Mouse (Mus musculus) megakaryocyte-erythroid progenitor cell, adult 5-6 weeks (primary cell): ENCODE data around the gene Sec23b. TPM values are rescaled to one million over a fixed set of nuclear protein-coding genes. Genes with fewer than 3 reads are reported as not detected.

Source experiments
- ATAC-seq: replicated peaks from 2 replicates; pipeline ENCODE4 v1.8.0; 2016; ENCODE audit warnings: mild to moderate bottlenecking, inconsistent platforms; ENCODE audit not compliant: severe bottlenecking, poor library complexity, low FRiP score, low TSS enrichment
- total RNA-seq, 2 experiments: library from RNA; stranded (forward) in 1 of 2; stranded (reverse) in 1 of 2; fragments of 200-1000, 215-1000 nt in 1 of 2; fragments of >200 nt in 1 of 2; fragmentation: Nextera tagmentation in 1 of 2; gene quantifications; 2 replicates each; pipeline ENCODE4 v1.2.3; 2014 to 2017

Gene Sec23b
- total RNA-seq, 2 experiments from 2014 or later = 53.0 to 78.6 TPM

DNA sequence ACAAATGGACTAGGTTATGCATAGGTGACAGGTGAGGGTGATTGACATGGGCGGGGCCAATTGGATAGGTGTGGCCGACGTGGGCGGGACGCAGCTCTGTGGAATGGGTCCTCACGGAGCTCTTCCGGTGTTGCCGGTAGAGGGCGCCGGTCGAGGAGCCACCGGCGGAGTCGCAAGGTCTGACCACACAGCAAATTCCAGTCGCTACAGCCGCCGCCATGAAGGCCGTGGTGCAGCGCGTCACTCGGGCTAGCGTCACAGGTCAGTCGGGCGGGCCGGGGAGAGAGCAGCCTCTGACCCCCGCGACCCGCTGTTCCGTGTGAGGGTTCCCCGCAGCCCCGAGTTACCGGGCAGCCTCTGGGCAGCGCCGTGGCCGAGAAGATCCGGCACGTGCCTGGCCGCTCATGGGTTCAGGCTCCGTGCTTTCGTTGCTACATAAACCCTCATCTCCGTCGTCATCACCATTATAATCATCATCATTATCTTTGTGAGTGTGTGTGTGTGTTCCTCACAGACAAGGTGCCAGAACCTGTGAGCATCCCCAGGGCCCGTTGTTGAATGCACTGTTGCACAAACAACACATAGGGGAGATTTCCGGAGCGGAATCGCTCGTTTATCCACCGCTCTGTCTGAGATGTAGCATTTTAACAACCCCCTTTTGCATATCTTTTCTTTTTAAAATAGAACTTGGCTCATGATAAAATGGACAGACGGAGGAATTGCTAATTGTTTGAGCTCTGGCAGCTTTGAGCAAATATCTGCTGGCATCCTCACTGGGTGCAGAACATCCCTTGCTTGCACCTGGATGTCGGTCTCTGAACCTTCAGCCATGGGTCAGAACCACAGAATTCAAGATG lies 44.0 kb downstream of the Sec23b start, which contains the start of gene Dtd1:
Dtd1 (plus strand) TSS at position 67 of the 857 bp plus-strand sequence.
- ATAC-seq = peak; percentile 97

DNA sequence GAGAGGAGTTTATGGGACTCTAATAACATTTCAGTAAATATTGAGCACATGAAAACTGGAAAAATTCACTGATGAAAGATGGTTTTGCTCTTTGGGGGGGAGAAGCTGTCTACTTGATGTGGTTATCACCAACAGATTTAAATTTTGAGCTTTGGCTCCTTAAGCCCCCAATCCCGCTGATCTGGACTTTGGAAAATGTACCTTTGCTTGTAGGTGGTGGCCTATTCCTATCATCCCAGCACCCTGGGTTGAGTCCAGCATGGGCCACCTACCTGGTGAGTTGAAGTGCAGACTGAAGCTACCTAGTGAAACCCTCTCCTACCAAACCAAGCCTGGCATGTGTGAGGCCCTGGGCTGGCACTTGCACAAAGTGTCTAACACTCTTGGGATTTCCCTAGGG lies 45.5 kb downstream of the Sec23b start:
- ATAC-seq = no peak

DNA sequence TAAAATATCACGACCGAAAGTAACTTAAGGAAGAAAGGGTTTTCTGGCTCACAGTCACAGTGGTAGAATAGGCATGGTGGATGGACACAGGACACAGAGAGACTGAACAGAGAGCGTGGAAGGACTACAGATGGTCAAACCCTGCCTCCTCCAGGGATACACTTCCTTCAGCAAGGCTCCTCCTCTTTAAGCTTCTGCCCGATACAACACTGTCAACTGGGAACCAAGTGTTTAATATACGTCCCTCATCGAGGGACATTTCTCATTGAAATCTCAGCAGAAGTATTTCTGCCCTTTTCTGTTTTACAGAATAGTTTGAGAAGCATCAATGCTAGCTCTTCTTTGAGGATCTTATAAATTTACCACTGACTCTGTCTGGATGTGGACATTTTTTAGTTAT lies 57.9 kb downstream of the Sec23b start:
- ATAC-seq = no peak

DNA sequence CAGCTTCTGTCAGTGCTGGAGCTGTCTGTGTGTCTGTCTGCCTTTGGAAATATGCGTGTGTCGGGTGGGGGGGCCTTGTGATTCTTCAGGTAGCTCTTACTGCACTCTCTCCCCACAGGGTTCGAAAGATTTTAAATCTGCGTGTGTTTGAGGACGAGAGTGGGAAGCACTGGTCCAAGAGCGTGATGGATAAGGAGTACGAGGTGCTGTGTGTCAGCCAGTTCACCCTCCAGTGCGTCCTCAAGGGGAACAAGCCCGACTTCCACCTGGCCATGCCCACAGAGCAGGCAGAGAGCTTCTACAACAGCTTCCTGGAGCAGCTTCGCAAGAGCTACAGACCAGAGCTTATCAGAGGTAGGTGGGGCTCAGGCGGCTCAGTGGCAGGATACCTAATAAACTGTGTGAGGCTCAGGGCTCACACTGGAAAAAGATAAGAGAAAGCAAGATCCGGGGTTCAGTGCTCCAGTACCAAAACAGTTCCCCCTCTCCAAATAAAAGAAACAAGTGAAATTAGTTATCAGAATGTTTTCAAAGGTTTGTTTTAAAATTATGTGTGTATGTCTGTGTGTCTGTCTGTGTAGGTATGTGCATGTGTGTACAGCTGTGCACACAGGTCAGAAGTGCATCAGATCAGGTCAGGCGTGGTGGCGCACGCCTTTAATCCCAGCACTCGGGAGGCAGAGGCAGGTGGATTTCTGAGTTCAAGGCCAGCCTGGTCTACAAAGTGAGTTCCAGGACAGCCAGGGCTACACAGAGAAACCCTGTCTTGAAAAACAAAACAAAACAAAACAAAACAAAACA lies 61.2 kb downstream of the Sec23b start:
- ATAC-seq = peak; percentile 95

DNA sequence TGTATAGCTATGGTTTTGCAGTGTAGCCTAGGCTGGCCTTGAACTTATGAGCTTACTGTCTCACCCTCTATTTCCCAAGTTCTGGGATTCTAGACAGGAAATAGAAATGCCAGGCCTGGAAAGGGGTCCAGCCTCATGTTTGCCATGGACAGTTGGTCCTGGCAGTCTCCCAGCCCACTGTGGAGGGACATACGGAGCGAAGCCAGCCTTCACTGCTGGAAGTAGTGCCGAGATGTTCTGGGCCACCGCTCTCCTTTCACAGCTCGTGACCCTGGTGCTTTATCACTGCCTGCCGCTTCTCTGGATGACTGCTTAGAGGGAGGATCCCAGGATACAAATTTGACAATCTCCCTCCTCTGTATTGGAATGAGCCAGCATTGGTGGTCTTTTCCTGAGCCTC lies 65.5 kb downstream of the Sec23b start:
- no peak for ATAC-seq

DNA sequence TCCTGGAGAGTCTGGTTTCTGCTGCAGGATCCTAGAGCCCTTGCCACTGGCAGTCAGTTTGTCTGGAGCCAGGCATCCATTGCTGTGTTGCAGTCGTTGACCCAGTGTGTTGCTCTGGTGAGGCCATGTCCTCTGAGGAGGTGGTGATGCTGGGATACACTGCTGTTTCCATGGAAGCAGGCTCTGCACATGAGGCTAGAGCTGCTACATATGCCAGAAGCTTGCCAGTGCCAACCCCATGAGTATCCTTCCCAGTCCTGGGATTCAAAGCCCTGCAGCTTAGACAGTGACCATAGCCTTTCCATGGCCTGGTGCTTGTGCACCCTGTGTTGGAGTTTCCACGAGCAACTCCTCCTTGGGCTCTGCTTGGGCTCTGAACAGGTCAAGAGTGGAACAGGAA lies 77.5 kb downstream of the Sec23b start:
- no peak for ATAC-seq

DNA sequence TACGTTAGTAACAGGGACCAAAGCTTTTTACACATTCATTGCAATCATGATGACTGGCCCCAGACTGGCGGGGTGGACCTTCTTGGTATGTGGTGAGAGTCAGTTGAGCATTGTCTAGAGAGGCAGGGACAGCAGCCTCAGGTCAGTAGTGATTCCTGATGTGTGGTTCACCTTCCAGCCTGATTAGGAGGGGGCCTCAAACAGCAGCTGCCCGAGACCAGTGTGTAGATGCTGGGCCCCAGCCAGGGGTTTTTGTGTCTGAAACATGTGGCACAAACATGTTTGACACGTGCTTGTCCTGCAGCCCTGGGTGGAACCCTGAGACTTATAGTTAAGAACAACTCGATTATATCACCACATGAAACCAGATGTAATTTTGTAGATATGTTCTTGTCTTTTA lies 78.2 kb downstream of the Sec23b start:
- ATAC-seq = no peak

DNA sequence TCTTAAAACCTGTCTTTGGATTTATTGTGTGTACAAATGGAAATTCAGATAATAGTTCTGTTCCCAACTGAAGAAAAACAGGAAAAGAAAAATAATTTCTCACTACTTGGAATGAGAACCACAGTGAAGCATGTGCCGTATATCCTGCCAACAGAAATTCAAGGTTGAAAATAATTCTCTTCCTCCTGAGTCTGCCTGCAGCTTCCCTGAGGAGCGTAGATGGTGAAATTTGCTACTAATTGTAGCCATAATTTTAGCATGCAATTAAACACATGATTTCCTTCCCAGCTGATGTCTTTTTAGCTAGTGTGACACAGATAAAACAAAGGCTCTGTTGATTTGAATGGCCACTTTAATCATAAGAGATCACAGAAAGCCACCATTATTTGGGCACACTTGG lies 78.7 kb downstream of the Sec23b start:
- ATAC-seq = no peak

DNA sequence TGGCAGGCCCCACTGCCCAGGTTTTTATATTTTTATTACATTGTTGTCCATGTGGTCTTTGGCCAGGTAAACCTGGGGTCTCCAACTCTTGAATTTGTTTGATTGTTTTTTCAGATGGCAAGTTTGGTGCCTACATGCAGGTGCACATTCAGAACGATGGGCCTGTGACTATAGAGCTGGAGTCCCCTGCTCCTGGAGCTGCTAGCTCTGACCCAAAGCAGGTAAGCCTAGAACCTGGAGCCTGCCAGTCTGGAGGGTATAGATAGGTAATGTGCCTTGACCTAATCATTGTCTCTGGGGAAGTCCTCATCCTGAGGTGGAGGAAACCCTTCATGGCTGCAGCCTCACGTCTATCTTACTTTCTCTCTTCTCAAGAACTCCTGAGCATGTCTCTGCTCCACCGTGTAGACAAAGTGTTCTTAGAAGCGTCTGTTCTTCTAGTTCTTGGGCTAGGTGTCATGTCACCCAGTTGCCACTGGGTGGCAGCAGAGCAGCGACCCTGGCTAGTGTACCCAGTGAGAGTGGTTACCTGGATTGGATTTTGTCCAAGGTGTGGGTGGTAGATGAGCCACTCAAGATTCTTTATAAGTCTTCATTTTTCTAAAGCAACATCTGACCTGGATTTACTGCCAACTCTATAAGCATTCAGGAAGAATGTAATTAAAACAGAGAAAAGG lies 79.8 kb downstream of the Sec23b start:
- peak; percentile 82 for ATAC-seq

DNA sequence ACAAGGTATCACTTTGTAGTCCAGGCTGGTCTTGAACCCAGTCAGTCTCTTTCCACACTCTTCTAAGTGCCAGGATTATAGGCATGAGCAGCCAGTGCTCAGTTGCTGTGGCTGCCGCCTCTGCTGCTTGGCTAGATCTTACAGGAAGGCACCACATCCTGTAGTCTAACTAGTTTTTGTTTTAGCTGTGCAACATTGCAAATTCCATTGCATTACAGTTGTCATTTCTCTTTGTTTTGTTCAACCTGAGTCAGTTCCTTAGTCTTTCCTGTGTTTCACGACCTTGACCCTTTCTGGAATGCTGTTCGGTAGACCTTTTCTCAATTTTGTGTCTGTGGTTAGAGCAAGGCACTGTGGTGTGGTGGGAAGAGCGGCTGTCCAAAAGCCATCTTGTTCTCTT lies 81.2 kb downstream of the Sec23b start:
- ATAC-seq = no peak

DNA sequence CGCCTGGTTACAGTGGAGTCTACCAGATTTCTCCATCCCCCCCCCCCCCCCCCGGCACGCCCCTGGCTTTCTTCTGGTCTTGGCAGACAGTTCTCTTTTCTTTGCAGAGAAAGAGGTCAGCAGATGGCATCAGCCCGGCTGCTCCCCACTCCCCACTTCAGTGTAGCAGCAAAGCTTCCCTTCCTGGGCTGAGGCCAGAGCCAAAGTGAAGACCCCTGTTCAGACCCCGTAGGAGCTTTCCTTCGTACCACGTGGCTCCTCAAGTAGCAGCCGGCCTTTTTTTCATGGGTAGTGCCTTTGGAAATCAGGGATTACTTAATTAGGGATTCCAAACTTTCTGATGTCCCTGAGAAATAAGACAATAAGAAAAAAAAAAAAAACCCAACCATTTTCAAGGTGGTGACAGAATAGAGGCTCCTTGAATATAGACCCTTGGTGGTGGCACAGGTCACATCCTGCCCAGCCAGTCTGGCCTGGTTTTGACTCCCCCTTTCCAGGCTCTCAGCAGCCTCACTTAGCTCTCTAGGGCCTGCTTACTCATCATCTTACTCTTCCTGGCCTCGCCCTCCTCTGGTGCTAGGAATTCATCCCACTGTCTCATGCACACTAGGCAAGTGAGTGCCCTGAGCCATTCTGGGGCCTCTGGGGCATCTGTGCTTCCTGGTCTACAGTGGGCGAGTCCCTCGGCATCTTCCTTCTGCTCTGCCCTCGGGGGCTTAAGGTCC lies 81.8 kb downstream of the Sec23b start:
- ATAC-seq = no peak

DNA sequence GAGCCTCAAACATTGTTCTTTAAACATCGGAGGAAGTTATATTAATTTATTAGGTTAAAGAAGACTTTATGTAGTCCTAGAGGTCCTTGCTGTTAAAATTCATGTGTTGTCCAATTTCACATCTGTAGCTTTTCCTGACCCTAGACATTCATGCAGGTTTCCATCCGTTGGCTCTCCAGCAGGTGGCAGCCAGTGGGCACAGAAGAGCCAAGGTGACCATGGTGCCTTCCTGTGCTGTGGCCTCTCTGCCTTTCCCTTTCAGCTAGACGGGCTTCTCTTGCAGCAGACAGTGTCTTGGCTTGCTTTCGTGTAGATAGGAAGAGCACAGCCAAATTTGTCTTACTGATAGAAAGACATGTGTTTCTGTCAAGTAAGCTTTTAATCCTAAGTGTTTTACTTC lies 82.7 kb downstream of the Sec23b start:
- no peak for ATAC-seq

DNA sequence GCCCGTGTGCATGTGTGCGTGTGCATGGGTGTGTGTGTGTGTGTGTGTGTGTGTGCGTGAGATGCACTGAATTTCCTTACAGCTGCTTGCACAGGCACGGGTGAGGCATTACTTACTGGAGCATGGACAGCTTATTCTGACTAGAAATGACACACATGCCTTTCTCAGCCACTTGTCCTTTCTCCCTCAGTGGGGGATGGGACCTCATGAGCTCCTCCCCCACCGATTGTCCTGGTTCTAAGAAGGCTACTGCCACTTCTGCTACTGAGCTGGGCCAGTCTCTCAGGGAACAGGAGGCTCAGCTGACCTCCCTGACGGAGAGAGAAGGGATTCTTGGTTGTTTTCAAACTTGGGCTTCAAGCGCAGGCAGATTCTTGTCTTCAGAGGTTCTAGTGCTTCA lies 84.1 kb downstream of the Sec23b start:
- ATAC-seq = no peak

Other genes with a start within 250 kb of the Sec23b start
- gene Ovol2, start 224.1 kb upstream of the Sec23b start, total RNA-seq (2014; fragmentation: Nextera tagmentation) = not detected in 2 replicates
- gene Ovol2, start 224.1 kb upstream of the Sec23b start, total RNA-seq (2017) = not detected in 2 replicates
- 62.3 and 96.4 TPM in 2 replicates for gene Kat14, start 187.2 kb upstream of the Sec23b start, total RNA-seq (2014; fragmentation: Nextera tagmentation)
- 29.8 and 33.6 TPM in 2 replicates for gene Kat14, start 187.2 kb upstream of the Sec23b start, total RNA-seq (2017)
- gene Pet117, start 187.2 kb upstream of the Sec23b start, total RNA-seq (2014; fragmentation: Nextera tagmentation) = not detected in 2 replicates
- gene Pet117, start 187.2 kb upstream of the Sec23b start, total RNA-seq (2017) = 2.4 TPM in 1 of 2 replicates, not detected in the other
- gene Dzank1, start 28.8 kb upstream of the Sec23b start, total RNA-seq (2014; fragmentation: Nextera tagmentation) = not detected in 2 replicates
- gene Dzank1, start 28.8 kb upstream of the Sec23b start, total RNA-seq (2017) = not detected in 2 replicates
- 18.4 and 24.9 TPM in 2 replicates for gene Polr3f, start 28.5 kb upstream of the Sec23b start, total RNA-seq (2014; fragmentation: Nextera tagmentation)
- 30.5 and 31.7 TPM in 2 replicates for gene Polr3f, start 28.5 kb upstream of the Sec23b start, total RNA-seq (2017)
- 8.6 and 10.3 TPM in 2 replicates for gene Rbbp9, start 5.4 kb upstream of the Sec23b start, total RNA-seq (2014; fragmentation: Nextera tagmentation)
- gene Rbbp9, start 5.4 kb upstream of the Sec23b start, total RNA-seq (2017) = 6.8 and 12.3 TPM in 2 replicates
- 37.5 and 51.5 TPM in 2 replicates for gene Smim26, start 37.8 kb downstream of the Sec23b start, total RNA-seq (2014; fragmentation: Nextera tagmentation)
- 7.7 and 31.1 TPM in 2 replicates for gene Smim26, start 37.8 kb downstream of the Sec23b start, total RNA-seq (2017)
- 38.9 and 47.5 TPM in 2 replicates for gene Dtd1, start 43.7 kb downstream of the Sec23b start, total RNA-seq (2014; fragmentation: Nextera tagmentation)
- 91.2 and 95.0 TPM in 2 replicates for gene Dtd1, start 43.7 kb downstream of the Sec23b start, total RNA-seq (2017)